ENCODE assay signal across 26 mouse cellular contexts in genomic region chr4:137271856-137272255, GRCm38 (mm10). TPM values are rescaled to one million over a fixed set of nuclear protein-coding genes. Genes with fewer than 3 reads are reported as not detected.
DNase-seq lines count a peak whose midpoint lies in the region; ATAC-seq and TF ChIP-seq lines count a peak whose summit lies in the region.
"Had no signal": no experiment of that assay in that cellular context is flagged by ENCODE, and none has a peak within 500 bp of the region (broad histone marks: within the 10 kb centered on the region; RNA-seq: fewer than 3 reads in every experiment).

No protein-coding gene starts in this region.

- no peak for ATAC-seq in heart, embryonic 11.5 days (replicated peaks; ENCODE audit: insufficient number of reproducible peaks, low FRiP score, low TSS enrichment)
- ATAC-seq: activated CD4-positive, CD25-positive, alpha-beta regulatory T cell, adult 4 months; forebrain, embryonic 15.5 days; hindbrain, postnatal 0 days; inflammation-experienced regulatory T-cells, adult 6 months; intestine, postnatal 0 days had no signal

- no peak overlapping the region for H3K4me2 ChIP-seq in heart, embryonic 11.5 days
- H3K4me2 ChIP-seq: embryonic facial prominence, embryonic 13.5 days; forebrain, embryonic 12.5 days; forebrain, embryonic 15.5 days; heart, embryonic 13.5 days; hindbrain, embryonic 14.5 days had no signal

- no peak for TF ChIP-seq POLR2A in heart, adult 2 months (IDR thresholded peaks at IDR 0.05; ENCODE audit: insufficient read depth, low read depth, low read length)

- H3K79me2 ChIP-seq in heart, adult 2 months (replicated peaks; ENCODE audit: control insufficient read depth, insufficient read depth, low read length) = no peaks in the 10 kb centered on the region

- no peaks in the 10 kb centered on the region; the same call in 1 of the 2 replicates for H3K27me3 ChIP-seq in heart, adult 2 months (ENCODE audit: control insufficient read depth, insufficient read depth, low read length)
- peaks cover 23% of the 10 kb centered on the region for H3K27me3 ChIP-seq in heart, embryonic 11.5 days (ENCODE audit: control insufficient read depth, insufficient read depth, low read length)
- H3K27me3 ChIP-seq in heart, embryonic 10.5 days (ENCODE audit: insufficient read depth, poor library complexity, severe bottlenecking) = peaks cover 55% of the 10 kb centered on the region
- peaks cover 52% of the 10 kb centered on the region for H3K27me3 ChIP-seq in hindbrain, embryonic 10.5 days (ENCODE audit: insufficient read depth, poor library complexity, severe bottlenecking)

- no peak overlapping the region for H3K9ac ChIP-seq in heart, adult 2 months (ENCODE audit: low read depth, low read length)
- no peak overlapping the region for H3K9ac ChIP-seq in heart, embryonic 11.5 days (ENCODE audit: low read depth, low read length)
- H3K9ac ChIP-seq: embryonic facial prominence, embryonic 13.5 days; forebrain, embryonic 12.5 days; forebrain, embryonic 15.5 days; heart, embryonic 13.5 days; hindbrain, embryonic 14.5 days had no signal

- DNase-seq in cerebellum, postnatal 10 days = peak; percentile 59 to 69
- DNase-seq in cerebellum, adult 9-11 months = no peak
- peak; percentile 41 to 55 for DNase-seq in heart, adult 2 months
- peak; percentile 40 to 43 for DNase-seq in heart, postnatal 14 days
- DNase-seq in heart, embryonic 10.5 days (ENCODE audit: low spot score) = no peak
- no peak for DNase-seq in hindbrain, embryonic 10.5 days (ENCODE audit: low spot score)
- DNase-seq: adrenal gland, postnatal 10 days; adrenal gland, postnatal 36 days; cerebellum, adult 11 months; cerebellum, adult 2 months; cerebellum, postnatal 25 days; embryo, embryonic 11 days; gastrocnemius, postnatal 25 days; kidney, adult 2 months had no signal

- no peaks in the 10 kb centered on the region for H3K9me3 ChIP-seq in heart, embryonic 11.5 days (replicated peaks; ENCODE audit: control insufficient read depth, low read length)
- no peaks in the 10 kb centered on the region for H3K9me3 ChIP-seq in heart, embryonic 10.5 days
- no peaks in the 10 kb centered on the region for H3K9me3 ChIP-seq in hindbrain, embryonic 10.5 days
- H3K9me3 ChIP-seq: embryonic facial prominence, embryonic 10.5 days; embryonic facial prominence, embryonic 13.5 days; forebrain, embryonic 12.5 days; forebrain, embryonic 15.5 days; heart, embryonic 13.5 days had no signal

- 53% methylated on average over 8 of the region's 8 CpGs for WGBS in heart, adult 2 months
- WGBS in heart, embryonic 11.5 days (ENCODE audit: insufficient replicate concordance) = 69% methylated on average over 8 of the region's 8 CpGs
- WGBS in heart, embryonic 10.5 days = 74% methylated on average over 8 of the region's 8 CpGs
- WGBS in hindbrain, embryonic 10.5 days = 85% methylated on average over 8 of the region's 8 CpGs

- no peaks in the 10 kb centered on the region for H3K4me1 ChIP-seq in heart, adult 2 months (ENCODE audit: control insufficient read depth, insufficient read depth, low read length)
- peaks cover 16% of the 10 kb centered on the region for H3K4me1 ChIP-seq in heart, embryonic 11.5 days (ENCODE audit: control insufficient read depth, insufficient read depth, low read length)
- H3K4me1 ChIP-seq in heart, embryonic 10.5 days = peaks cover 19% of the 10 kb centered on the region
- H3K4me1 ChIP-seq in hindbrain, embryonic 10.5 days (replicated peaks) = peaks cover 22% of the 10 kb centered on the region

- no peak for TF ChIP-seq CTCF in heart, adult 2 months (IDR thresholded peaks at IDR 0.05)

- TF ChIP-seq EP300 in heart, adult 2 months (IDR thresholded peaks at IDR 0.05; ENCODE audit: insufficient read depth, low read depth, low read length) = no peak

- intact Hi-C loops in heart, adult 2 months (cut with DNase I) = no loop called here
- intact Hi-C loops in heart, postnatal 14 days (cut with DNase I) = no loop called here

- H3K4me3 ChIP-seq in heart, adult 2 months = no peak overlapping the region
- no peak overlapping the region for H3K4me3 ChIP-seq in heart, embryonic 11.5 days (ENCODE audit: low read depth, low read length)
- no peak overlapping the region for H3K4me3 ChIP-seq in heart, embryonic 10.5 days
- no peak overlapping the region for H3K4me3 ChIP-seq in hindbrain, embryonic 10.5 days
- H3K4me3 ChIP-seq: embryonic facial prominence, embryonic 10.5 days; embryonic facial prominence, embryonic 13.5 days; erythroblast, embryonic 14.5 days; forebrain, embryonic 12.5 days; forebrain, embryonic 15.5 days; heart, embryonic 13.5 days had no signal

- H3K36me3 ChIP-seq in heart, adult 2 months (ENCODE audit: control insufficient read depth, insufficient read depth, low read length) = no peaks in the 10 kb centered on the region
- H3K36me3 ChIP-seq in heart, embryonic 11.5 days (ENCODE audit: control insufficient read depth, insufficient read depth, low read length) = no peaks in the 10 kb centered on the region
- H3K36me3 ChIP-seq in heart, embryonic 10.5 days = no peaks in the 10 kb centered on the region
- H3K36me3 ChIP-seq in hindbrain, embryonic 10.5 days = no peaks in the 10 kb centered on the region
- H3K36me3 ChIP-seq: embryonic facial prominence, embryonic 10.5 days; embryonic facial prominence, embryonic 13.5 days; forebrain, embryonic 12.5 days; forebrain, embryonic 15.5 days; heart, embryonic 13.5 days had no signal

- no peak overlapping the region for H3K27ac ChIP-seq in heart, adult 2 months
- no peak overlapping the region for H3K27ac ChIP-seq in heart, embryonic 11.5 days (ENCODE audit: low read depth, low read length)
- H3K27ac ChIP-seq in heart, embryonic 10.5 days = no peak overlapping the region
- no peak overlapping the region for H3K27ac ChIP-seq in hindbrain, embryonic 10.5 days
- H3K27ac ChIP-seq: embryonic facial prominence, embryonic 10.5 days; embryonic facial prominence, embryonic 13.5 days; forebrain, embryonic 12.5 days; forebrain, embryonic 15.5 days; heart, embryonic 13.5 days; hindbrain, embryonic 14.5 days; hindbrain, postnatal 0 days had no signal

RNA-seq across cellular contexts. Expression of gene Wnt4, which starts 5.4 kb away (rescaled TPM):
- total RNA-seq in heart, adult 2 months (2021) = under 1 TPM; 0.23 to 0.25 TPM
- 0.26 and 0.47 TPM in 2 replicates for polyA plus RNA-seq in heart, adult 2 months (2012; rRNA removed)
- polyA plus RNA-seq in heart, embryonic 11.5 days (2014; fragmentation: Nextera tagmentation; extraction: Ambion mirVana) = 2.2 and 2.9 TPM in 2 replicates
- under 1 TPM; 0.55 to 0.61 TPM for total RNA-seq in heart, postnatal 14 days (2021)
- 0.96 and 0.98 TPM in 2 replicates for polyA plus RNA-seq in heart, embryonic 10.5 days (2016; fragmentation: Nextera tagmentation; extraction: Ambion mirVana)
- polyA plus RNA-seq in hindbrain, embryonic 10.5 days (2016; fragmentation: Nextera tagmentation; extraction: Ambion mirVana) = 1.2 and 1.4 TPM in 2 replicates

Comparison
In these comparisons a context has a peak if more than half of its experiments do, and no peak if none do; other contexts are left out.
1. DNase-seq: peak in cerebellum, postnatal 10 days (2 of 2), heart, adult 2 months (2 of 2) and heart, postnatal 14 days (2 of 2); none in cerebellum, adult 9-11 months (single experiment), heart, embryonic 10.5 days (single experiment) and hindbrain, embryonic 10.5 days (single experiment).